Mouse (Mus musculus) c-Kit-positive CD71-positive TER-119-positive erythroid progenitor cells, embryonic 14.5 days (primary cell): ENCODE measurements at regions not wholly inside any gene's neighbourhood (a gene's known extent, or its start where the extent isn't known, plus 50 kb on each side); places are given as distances from the start of the nearest gene placed in this dataset.
A peak's percentile ranks its signal among the peaks of the same experiment; 100 is the strongest.

Source experiments
- DNase-seq: peaks from one replicate; pipeline ENCODE4 v3.0.0-alpha.2; 2013; ENCODE audit warnings: low spot score

DNA sequence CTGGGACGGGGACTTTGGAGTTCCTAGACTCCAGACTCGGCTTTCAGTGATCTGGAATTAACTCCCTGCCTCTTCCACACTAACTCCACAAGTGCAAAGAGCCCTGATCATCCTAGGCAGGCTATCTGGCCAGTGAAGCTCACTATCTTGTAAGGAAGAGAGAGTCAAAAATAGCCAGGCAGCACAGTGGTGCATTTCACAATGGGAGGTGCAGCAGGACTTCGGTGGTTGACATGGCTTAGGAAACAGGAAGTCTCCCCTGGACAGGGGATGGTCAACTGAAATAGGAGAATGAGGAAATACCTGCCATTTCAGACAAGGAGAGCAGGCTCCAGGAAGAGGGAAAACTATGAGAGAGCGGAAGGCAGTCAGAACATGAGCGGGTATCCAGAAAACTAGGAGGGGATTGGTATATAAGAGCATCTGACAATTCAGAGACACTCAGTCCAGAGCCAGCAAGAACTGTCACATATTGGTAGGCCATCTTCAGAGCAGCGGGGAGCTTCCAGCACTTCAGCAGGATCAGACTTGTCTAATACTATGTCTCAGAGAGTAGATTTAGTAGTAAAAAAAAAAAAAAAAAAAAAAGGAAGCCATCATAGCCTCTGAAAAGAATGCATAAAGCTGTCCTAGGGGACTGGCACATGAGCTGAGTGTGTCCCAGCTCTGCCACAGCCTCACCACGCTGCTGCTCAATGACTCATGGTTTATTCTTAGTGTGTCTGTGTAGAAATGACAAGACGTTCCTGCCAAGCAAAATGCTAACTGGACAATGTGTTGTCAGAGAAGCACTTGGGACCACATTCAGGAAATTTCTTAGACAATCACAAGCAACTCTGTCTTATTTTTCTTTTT is 184.5 kb upstream of the Cpeb2 start:
- DNase-seq, result no peak

DNA sequence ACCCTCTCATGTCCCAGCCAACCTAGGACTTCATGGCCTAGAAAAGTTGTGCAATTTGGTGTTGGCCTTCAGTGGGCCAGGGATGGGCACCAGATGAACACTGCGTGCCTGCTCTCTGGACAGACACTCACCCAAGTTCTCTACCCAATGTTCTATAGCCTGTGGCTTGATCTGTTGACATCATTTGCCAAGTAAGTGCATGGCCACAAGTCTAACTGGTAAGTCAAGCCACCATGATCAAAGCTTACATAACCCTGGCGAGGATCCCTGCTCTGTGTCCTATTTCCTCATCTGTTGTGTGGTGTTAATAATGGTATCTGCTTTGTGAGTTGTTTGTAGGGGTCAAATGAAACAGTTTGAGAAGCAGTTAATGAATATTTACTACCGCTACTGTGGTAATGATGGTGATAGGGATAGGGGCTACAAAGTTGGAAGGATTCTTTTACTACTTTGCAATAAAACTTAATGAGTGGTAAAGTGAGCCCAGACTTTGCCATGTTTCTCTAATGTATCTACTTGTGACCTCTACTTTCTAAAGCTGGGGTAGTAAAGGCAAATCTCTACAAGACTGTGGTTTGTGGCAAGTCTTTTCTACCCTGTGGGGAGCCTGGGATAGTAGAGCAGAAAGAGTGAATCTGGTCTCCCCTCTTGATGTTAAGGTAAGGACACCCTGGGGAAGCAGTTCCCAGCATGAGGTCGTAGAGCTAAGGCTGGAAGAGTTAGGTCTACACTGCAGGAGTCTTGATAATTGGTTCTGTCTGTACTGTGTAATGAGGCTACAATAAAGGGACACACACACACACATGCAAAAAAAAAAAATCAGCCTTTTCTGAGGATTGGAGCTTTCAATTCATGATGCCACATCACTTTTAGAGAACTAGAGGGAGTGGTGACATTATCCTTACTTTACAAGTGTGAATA is 183.3 kb upstream of the Cpeb2 start:
- DNase-seq, result no peak

DNA sequence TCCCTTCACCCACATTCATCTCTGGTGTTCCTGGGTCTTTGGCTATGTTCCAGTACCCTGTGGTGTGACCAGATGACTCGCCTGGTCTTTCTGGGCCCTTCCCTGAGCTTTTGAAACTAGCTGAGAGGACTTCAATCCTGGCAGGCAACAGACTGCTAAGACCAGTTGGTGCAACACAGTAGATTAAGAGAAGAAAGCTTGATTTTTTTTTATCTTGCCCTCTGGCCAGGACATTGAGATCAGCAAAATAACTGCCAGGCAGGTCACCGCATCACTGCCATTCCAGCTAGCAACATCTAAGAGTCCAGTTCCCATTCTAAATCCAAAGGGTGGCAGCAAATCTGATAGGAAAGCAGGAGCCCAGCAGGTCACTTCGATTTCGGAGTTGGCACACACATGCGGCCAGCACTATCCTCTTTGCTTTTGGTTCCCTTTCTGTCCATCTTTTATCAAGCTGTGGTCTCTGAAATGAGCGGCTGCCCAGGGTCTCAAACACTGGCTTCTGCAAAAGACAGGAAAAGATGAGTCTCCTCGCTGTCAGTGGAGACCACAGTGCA is 181.9 kb upstream of the Cpeb2 start:
- DNase-seq, result no peak

DNA sequence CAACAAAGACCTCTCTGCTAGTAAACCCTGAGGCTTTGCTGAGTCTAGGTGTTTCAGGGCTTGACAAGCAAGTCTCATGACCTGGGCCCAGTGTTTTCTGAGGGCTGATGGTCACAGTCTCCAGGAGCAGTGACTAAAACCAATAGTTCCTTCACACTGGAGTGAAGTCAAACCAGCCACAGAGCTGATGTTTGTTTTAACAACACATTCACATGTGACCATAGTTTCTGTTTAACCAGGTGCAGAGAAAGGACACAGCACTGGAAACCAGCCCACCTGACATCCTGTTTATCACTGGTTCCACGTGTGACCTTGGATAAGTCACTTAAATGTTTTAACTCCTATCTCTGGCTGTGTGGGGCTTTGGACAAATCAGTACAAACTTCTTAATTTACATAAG is 180.3 kb upstream of the Cpeb2 start:
- DNase-seq, result no peak

DNA sequence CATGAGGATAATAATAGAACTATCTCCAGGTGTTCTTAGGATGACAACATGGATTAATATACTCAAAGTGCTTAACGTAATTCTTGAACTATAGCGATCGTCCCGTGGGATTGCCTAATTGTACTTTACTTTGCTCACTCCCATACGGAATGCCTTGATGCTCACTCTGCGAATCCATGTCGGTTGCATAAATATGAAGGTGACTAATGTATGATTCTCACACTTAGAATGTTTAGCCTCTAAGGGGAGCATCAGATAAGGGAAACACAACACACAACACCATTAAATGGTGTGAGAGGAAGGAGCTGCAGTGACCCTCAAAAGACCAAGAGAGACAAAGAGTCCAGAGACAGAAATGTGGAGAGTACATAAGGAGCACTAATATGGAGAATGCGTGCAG is 178.4 kb upstream of the Cpeb2 start:
- no peak for DNase-seq

DNA sequence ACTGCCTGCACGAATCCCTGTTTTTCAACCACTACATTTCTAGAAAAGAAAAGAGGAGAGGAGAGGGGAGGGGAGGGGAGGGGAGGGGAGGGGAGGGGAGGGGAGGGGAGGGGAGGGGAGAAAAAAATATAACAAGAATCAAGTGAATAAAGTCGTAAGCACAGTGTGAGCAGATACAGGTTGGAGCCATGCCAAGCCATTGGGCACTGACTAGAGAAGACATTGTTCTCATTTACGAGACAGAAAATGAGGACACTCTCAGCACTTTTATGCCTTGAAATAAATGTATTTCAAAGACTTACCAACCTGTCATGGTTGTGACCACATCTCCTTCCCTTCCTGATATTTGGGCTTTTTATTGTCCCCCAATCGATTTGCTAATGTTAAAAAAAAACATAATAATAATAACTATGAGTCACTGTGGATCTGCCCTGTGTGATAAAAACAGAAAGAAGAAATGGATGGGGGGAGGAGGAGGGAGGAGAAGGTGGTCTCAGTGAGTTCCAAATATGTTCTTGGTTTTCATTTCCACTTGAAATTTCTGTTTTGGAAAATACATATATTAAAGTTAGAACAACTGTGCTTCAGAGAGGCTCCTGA is 177.8 kb upstream of the Cpeb2 start:
- DNase-seq, result no peak

DNA sequence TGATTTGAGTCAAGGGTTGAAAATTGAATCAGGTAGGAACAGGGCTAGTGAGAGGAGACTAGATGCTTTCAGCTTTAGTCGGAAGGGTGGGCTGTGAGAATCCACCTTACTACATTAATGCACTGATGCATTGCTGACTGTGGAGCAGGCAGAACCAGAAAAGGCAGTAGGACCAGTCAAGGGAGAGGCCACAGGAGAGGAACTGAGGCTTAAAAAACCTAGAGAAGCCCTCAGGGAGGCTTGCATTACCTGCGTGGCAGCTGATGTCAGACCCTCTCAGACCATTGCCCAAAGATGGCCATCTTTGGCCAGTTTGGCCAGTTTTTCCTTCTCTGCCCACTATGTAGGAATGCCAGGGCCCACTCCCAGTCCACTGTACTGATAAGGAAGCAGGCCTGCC is 176.5 kb upstream of the Cpeb2 start:
- no peak for DNase-seq

DNA sequence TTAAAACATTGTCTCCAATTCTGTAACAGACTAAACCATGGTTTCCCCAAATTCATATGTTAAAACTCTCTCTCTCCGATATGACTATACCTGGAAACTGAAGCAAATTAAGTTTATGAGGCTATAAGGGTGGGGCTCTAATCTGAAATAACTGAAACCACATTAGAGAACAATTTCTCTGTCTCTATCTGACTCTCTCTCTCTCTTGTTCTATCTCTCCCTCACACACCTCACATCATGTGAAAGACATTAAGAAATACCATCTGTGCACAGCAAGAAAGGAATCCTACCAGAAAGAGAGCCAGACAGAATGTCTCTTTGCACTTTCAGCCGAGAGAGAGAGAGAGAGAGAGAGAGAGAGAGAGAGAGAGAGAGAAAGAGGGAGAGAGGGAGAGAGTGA is 171.7 kb upstream of the Cpeb2 start:
- no peak for DNase-seq

DNA sequence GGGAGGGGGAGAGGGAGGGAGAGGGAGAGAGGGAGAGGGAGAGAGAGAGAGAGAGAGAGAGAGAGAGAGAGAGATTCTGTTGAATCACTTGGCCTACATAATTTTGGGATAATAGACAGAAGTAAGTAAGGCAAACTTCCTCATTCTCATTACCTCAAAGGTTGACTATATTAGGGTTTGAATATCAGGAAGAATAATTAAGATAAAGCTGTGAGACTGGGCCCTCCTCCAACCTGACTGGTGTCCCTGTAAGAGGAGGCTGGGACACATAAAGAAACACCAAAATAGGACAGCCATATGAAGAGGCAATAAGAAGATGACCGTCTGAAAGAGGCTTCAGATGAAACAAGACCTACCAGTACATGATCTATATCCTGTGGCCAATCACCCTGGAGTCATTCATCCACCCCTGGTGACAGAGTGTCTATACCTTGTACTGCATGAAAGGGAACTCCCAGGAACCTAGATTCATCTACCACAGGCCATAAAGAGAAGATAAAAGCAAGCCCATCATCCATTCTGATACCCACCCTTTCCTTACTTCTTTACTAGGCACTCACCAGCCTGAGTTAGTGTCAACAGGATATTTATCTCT is 171.1 kb upstream of the Cpeb2 start:
- no peak for DNase-seq

DNA sequence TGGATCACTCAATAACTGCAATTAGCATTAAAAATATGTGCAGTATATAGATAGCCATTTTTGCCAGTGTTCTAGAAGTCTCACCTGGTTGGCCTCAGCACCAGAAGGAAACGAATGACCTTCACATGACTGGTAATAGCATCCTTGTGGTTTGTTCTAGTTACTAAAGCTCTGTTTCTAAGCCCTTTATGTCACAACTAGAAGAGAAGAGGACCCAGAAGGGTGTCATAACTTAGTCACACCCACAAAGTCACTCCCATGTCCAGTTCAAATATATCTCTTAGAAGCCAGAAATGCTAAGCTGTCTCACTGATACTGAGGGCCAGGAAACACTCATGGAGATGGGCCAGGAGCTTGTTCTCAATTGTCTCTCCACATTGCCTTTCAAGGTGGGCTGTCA is 170.5 kb upstream of the Cpeb2 start:
- no peak for DNase-seq

DNA sequence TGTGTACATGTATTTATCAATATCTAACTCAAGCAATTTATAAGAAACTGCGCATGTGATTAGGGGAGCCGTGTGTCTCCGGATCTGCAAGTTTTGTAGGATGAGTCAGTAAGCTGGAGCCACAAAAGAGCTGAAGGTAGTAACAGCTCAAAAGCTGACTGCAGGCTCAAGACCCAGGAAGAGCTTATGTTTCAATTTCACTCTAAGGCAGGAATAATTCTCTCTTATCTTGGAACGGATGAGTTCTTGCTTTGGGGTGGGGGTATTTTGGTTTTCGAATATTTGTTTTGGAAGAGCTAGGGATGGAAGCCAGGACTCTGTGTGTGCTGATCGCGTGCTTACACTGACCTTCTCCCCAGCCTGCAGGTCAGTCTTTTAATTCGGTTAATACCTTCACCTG is 169.6 kb upstream of the Cpeb2 start:
- DNase-seq, result no peak

DNA sequence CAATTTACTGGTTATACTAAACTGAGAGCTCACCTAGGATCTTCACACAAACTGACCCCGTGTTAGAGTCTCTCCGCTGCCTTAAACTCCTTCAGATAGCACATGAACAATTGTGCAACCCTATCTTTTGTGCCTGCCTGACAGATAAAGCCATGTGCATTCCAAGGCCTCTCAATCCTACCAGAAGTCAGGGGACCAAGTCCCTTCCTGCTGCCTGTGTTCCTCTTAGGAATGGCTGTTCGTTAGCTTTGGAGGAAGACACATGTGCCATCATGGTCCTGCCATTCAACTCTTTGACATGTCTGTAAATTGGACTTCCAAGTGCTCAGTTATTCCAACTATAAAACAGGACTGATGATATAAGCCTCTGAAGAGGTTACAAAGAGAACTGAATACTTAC is 161.4 kb upstream of the Cpeb2 start:
- DNase-seq, result no peak

DNA sequence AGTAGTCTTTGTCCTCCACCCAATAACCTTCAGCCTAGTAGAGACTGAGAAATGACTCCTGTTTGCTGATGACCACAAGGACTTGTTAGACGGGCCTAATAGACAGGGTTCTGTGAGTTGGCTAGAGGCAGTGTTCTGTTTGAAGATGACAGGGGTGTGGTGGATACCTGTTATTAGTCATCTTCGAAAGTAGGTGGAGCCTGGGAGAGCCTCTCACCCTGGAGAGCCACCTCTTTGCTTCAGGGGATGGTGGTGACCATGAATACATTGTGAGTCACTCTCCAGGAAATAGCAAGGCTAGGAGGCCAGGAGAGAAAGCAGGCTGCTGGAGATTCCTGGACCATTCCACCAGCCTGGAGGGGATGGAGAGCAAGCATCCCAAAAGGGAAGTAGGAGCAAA is 160.6 kb upstream of the Cpeb2 start:
- no peak for DNase-seq

DNA sequence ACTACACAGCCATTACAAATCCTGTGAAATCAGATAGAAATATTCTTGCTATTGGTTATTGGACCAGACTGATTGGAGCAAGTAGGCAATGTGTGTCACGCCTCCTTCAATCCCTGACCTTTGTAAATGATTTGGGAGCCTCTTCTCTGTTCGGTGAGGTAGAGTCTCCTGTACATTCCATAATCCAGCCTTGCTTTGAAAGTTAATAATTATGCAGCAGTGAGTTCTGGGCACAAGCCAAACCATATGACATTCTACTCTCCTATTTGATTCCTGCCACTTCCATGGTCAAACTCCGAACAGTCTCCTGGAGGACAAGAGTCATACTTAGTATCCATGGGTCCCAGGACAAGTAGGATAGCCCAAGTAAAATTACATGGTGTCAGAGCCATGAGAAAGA is 158.4 kb upstream of the Cpeb2 start:
- DNase-seq, result no peak

DNA sequence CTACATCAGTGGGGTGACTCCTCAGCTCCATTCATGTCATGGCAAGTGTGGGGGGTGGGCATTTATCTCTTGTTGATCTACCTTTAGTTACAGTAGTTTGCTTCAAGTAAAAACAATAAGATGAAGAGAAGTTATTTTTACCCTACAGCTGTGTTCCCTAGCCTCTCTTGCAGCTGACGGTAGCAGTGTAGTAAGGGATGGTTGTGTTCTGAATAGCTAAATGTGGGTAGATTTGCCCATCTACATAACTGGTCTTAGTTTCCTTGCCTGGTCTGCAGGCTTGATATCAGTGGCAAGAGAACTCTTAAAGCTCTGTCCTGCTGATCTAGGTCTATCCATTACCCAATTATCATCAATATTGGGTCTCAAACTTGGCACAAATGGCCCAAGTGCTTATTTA is 152.7 kb upstream of the Cpeb2 start:
- no peak for DNase-seq

DNA sequence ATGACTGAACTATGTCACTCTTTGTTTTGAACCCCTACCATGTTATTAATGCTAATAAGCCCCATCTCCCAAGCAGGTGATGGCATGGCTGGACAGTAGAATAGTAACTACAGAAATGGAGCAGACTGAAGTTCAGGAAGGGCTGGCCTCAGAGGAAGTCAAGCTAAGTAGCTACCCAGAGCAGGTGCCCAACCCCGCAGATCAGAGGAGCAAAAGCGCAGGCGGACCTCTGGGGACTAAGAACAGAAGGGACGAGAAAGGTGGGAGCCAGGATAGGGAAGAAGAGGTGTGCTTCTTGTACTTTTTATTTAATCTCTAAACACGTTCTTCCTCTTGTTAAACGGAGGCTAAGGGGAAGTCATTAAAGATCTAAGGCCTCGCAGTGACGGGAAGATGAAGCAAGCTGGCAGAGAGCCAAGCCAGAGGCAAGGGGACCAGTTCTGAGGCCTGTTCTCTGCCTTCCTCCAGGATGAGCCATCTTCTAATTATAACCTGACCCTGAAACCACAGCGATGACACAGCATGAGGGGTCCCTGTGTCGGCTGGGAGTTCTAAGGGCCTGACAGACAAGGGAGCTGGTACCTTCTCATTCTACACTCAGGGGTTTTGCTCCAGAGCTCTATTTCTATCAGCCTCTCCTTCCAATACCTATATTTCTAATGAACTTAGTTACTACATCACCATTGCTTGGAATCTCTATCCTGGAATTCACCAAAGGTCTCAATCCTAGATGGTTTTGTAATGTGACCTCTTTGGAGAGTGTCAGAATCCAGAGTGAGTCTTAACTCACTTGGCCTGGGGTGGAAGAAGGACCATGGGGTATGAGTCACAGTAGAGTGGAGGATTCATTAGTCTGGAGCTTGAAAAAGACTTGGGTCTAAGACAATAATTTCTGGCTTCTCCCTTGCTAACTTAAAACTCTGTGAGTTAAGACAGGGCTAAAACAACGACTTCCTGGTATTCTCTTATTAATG is 151.1 kb upstream of the Cpeb2 start:
- DNase-seq, result peak; percentile 4

DNA sequence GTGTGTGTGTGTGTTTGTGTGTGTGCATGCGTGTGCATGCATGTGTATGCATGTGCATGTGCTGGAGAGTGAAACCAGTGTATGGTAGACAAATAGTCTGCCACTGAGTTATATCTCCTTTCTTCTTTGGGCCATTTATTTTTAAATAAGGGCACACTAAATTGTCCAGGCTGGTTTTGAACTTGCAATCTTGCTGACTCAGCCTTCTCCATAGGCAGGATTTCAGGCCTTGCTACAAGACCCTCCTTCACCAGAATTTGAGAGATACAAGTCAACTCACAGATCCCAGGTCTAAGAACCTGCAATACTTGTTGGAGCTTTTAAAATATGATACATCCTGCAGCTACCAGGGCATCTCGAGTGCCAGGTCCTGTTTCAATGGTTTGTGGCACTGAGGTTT is 145.9 kb upstream of the Cpeb2 start:
- no peak for DNase-seq

DNA sequence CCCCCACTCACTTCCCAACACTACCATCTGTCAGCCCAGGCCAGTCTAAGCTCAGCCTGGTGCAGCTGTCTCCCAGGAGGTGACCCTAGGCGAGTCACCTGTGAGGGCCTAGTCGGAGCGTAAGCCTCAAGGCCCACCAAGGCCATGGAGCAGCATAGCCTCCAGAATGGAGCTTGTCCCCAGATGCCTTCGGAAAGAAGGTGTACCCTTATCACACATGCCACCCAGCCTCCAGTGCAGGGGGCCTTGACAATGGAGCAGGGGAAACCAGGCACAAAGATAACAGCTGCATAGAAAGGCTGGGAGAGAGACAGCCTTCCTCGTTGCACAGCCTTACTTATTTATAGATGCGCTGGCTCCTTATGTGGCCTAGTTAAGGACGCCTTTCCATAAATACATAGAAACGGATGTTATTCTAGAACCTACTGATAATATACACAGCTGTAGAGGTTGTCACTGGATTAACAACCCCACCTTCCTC is 145.0 kb upstream of the Cpeb2 start:
- DNase-seq, result no peak

DNA sequence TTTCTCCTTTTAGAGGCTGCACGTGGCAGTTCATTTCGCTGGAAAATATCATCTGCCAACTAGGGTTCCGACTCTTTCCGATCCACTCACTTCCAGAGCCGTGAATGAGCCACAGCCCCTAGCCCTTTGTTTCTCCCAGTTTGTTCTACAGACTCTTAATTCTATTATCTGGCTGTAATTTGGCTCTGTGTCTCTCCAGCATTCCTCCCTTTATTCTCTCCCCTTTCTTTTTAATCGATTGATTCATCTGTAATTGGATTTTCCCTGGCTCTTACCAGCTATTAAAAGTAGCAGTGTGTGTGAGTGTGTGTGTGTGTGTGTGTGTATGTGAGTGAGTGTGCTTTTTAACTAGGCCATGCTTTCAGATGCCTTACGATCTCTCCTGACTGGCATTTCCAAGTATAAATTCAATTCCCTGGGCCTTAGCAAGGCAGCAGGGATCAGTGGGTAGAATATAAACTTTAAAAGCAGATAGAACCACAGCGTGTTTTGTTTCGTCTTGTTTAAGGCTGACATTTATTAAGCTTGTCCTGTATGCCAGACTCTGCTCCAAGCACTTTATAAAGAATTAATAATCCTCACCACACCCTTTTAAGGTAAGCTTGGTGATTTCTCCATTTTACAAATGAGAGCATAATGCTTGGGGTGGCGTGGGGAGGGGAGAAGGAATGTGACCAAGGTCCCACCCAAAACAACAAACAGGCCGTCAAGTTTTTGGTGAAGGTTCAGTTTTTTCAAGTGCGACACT is 144.1 kb upstream of the Cpeb2 start:
- no peak for DNase-seq

DNA sequence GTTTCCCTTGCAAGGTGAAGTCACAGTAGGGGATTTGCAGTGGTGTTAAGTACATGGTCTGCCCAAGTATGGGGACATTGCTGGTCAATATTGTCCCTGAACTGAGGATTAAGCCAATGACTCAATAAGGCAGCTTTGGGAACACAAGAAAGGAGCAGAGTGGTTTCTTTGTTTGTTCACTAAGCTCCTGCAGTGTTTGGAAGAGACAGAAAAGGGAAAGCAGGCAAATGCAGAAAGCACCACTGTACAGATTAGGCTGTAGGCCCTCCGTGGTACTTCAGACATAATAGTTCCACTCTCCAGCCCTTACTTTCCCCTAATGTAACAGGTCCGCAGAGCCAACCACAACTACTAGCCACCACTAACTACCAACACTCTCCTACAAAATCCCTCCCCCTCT is 143.5 kb upstream of the Cpeb2 start:
- no peak for DNase-seq
